Mouse (Mus musculus): ENCODE results near the gene Krt88. TPM values are rescaled to one million over a fixed set of nuclear protein-coding genes. Genes with fewer than 3 reads are reported as not detected.

Krt88 gene
- polyA plus RNA-seq, 1 experiment from 2014 or later, result 0.21 TPM

- H3K27ac ChIP-seq (ENCODE audit: low read length), result no peak within 1 kb of the TSS
- H3K27me3 ChIP-seq (replicated peaks; ENCODE audit: insufficient read depth, low read length), result no peaks in the 10 kb centered on the region
- no peak within 1 kb of the TSS for H3K9ac ChIP-seq (replicated peaks; ENCODE audit: low read depth)
- H3K36me3 ChIP-seq (ENCODE audit: insufficient read depth, low read length), result no peaks in the 10 kb centered on the region
- ATAC-seq (no peak), DNase-seq (ENCODE audit: low spot score) (no peak)
- WGBS, result 74% methylated on average over 13 of the region's 13 CpGs
- no peak within 1 kb of the TSS for H3K4me2 ChIP-seq (replicated peaks; ENCODE audit: low read depth, low read length)
- no peak for TF ChIP-seq CTCF (IDR thresholded peaks at IDR 0.05)
- TF ChIP-seq EP300 (IDR thresholded peaks at IDR 0.05), result no peak
- no peaks in the 10 kb centered on the region for H3K4me1 ChIP-seq (ENCODE audit: insufficient read depth, low read depth, low read length)
- no peak within 1 kb of the TSS for H3K4me3 ChIP-seq (ENCODE audit: low read depth, low read length)
- no peaks in the 10 kb centered on the region for H3K9me3 ChIP-seq (ENCODE audit: low read length)
Measured at GRCm38 (mm10) chr15:101463651-101464050, 16.1 kb downstream of the Krt88 start, which contains the start of gene Krt81. Krt81 (minus strand) TSS chr15:101463751.

GRCm38 (mm10) chr15:101469093-101469492, 21.5 kb downstream of the Krt88 start:
- no peak overlapping the region for H3K9ac ChIP-seq (replicated peaks; ENCODE audit: low read depth)
- no peak overlapping the region for H3K4me2 ChIP-seq (replicated peaks; ENCODE audit: low read depth, low read length)
- H3K4me3 ChIP-seq (ENCODE audit: low read depth, low read length), result no peak overlapping the region
- no peaks in the 10 kb centered on the region for H3K27me3 ChIP-seq (replicated peaks; ENCODE audit: insufficient read depth, low read length)
- WGBS, result 66% methylated on average over 4 of the region's 4 CpGs
- no peak overlapping the region for H3K27ac ChIP-seq (ENCODE audit: low read length)
- ATAC-seq, result no peak
- no peaks in the 10 kb centered on the region for H3K36me3 ChIP-seq (ENCODE audit: insufficient read depth, low read length)
- no peak for DNase-seq (ENCODE audit: low spot score)
- no peaks in the 10 kb centered on the region for H3K9me3 ChIP-seq (ENCODE audit: low read length)
- TF ChIP-seq EP300 (IDR thresholded peaks at IDR 0.05) (no peak), CTCF (IDR thresholded peaks at IDR 0.05) (no peak)
- no peaks in the 10 kb centered on the region for H3K4me1 ChIP-seq (ENCODE audit: insufficient read depth, low read depth, low read length)

GRCm38 (mm10) chr15:101472952-101473528, 25.5 kb downstream of the Krt88 start, which contains the start of gene Krt86:
Krt86 (plus strand) TSS chr15:101473478.
- ATAC-seq, result peak; percentile 47; the same call in 1 of the 2 replicates
- Histone ChIP-seq H3K9ac (replicated peaks; ENCODE audit: low read depth) (no peak within 1 kb of the TSS), H3K4me1 (ENCODE audit: insufficient read depth, low read depth, low read length) (no peaks in the 10 kb centered on the region), H3K27me3 (replicated peaks; ENCODE audit: insufficient read depth, low read length) (no peaks in the 10 kb centered on the region), H3K4me3 (ENCODE audit: low read depth, low read length) (no peak within 1 kb of the TSS), H3K4me2 (replicated peaks; ENCODE audit: low read depth, low read length) (no peak within 1 kb of the TSS), H3K27ac (ENCODE audit: low read length) (no peak within 1 kb of the TSS), H3K9me3 (ENCODE audit: low read length) (no peaks in the 10 kb centered on the region), H3K36me3 (ENCODE audit: insufficient read depth, low read length) (no peaks in the 10 kb centered on the region)
- DNase-seq (ENCODE audit: low spot score), result peak; percentile 75
- no peak for TF ChIP-seq EP300 (IDR thresholded peaks at IDR 0.05)
- WGBS, result 25% methylated on average over 10 of the region's 10 CpGs

DNA sequence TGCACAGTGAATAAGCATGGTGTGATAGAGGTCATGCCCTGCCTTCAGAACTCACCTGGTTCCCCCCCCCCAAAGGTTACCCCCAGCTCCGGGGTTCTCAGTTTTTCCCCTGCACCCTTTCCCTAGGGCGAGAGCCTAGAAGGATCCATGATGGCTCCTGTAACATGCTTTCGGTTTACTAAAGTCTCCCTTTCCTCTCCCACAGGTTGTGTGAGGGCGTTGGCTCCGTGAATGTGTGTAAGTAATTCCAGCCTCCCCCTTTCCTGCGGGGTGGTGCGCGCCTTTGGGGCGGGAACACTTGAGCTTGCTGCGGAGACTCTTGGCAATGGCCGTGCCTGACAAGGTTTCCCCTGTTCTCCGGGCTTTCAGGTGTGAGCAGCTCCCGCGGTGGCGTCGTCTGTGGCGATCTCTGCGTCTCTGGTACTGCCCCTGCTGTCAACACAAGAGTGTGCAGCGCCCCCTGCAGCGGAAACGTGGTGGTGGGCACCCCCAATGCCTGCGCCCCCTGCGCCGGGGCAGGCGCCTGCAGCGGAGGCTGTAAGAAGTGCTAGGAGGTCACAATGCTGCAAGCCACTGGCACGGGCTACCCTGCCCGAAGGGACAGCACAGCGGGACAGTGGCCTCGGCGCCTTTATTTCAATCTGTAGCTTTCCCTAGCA, 31.6 kb downstream of the Krt88 start:
- Histone ChIP-seq H3K9me3 (ENCODE audit: low read length) (no peaks in the 10 kb centered on the region), H3K4me1 (ENCODE audit: insufficient read depth, low read depth, low read length) (no peaks in the 10 kb centered on the region), H3K36me3 (ENCODE audit: insufficient read depth, low read length) (no peaks in the 10 kb centered on the region), H3K4me2 (replicated peaks; ENCODE audit: low read depth, low read length) (peak overlapping the region; percentile 49), H3K9ac (replicated peaks; ENCODE audit: low read depth) (no peak overlapping the region), H3K27ac (ENCODE audit: low read length) (no peak overlapping the region), H3K27me3 (replicated peaks; ENCODE audit: insufficient read depth, low read length) (no peaks in the 10 kb centered on the region), H3K4me3 (ENCODE audit: low read depth, low read length) (peak overlapping the region; percentile 19; the same call in 1 of the 2 replicates)
- peak; percentile 55 for DNase-seq (ENCODE audit: low spot score)
- WGBS, result 6% methylated on average over 31 of the region's 31 CpGs
- TF ChIP-seq EP300 (IDR thresholded peaks at IDR 0.05), result no peak
- peak; percentile 76 for TF ChIP-seq CTCF (IDR thresholded peaks at IDR 0.05)
- ATAC-seq, result peak; percentile 75

- ATAC-seq (no peak), DNase-seq (ENCODE audit: low spot score) (no peak)
- 30% methylated on average over 11 of the region's 11 CpGs for WGBS
- no peaks in the 10 kb centered on the region for H3K4me1 ChIP-seq (ENCODE audit: insufficient read depth, low read depth, low read length)
- H3K4me3 ChIP-seq (ENCODE audit: low read depth, low read length), result peak overlapping the region; percentile 19; the same call in 1 of the 2 replicates
- no peak overlapping the region for H3K27ac ChIP-seq (ENCODE audit: low read length)
- H3K36me3 ChIP-seq (ENCODE audit: insufficient read depth, low read length), result no peaks in the 10 kb centered on the region
- H3K9ac ChIP-seq (replicated peaks; ENCODE audit: low read depth), result no peak overlapping the region
- TF ChIP-seq CTCF (IDR thresholded peaks at IDR 0.05), result no peak
- TF ChIP-seq EP300 (IDR thresholded peaks at IDR 0.05), result no peak
- H3K27me3 ChIP-seq (replicated peaks; ENCODE audit: insufficient read depth, low read length), result no peaks in the 10 kb centered on the region
- H3K9me3 ChIP-seq (ENCODE audit: low read length), result no peaks in the 10 kb centered on the region
- H3K4me2 ChIP-seq (replicated peaks; ENCODE audit: low read depth, low read length), result peak overlapping the region; percentile 49
Measured at GRCm38 (mm10) chr15:101479666-101480060, 32.1 kb downstream of the Krt88 start.

DNA sequence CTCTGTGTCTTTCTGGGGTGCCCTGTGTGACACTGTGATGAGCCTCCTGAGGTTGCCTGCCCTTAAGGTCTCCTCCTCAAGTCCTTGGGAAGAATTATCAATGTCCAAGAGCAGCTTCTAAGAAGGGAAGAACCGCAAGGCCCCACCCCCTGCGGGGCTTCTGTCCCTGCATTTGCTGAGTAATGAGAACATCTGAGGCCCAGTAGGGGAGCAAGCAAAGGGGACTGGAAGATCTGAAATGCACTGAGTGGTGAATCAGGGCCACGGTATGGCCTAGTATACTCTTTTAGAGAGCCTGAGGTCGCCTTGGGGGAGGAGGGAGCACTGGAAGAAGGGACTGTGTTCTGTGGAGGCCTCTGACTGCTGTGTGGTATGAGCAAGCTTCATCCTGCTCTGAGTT, 34.5 kb downstream of the Krt88 start:
- Histone ChIP-seq H3K9ac (replicated peaks; ENCODE audit: low read depth) (no peak overlapping the region), H3K4me2 (replicated peaks; ENCODE audit: low read depth, low read length) (no peak overlapping the region), H3K27me3 (replicated peaks; ENCODE audit: insufficient read depth, low read length) (no peaks in the 10 kb centered on the region), H3K4me1 (ENCODE audit: insufficient read depth, low read depth, low read length) (no peaks in the 10 kb centered on the region), H3K4me3 (ENCODE audit: low read depth, low read length) (no peak overlapping the region), H3K9me3 (ENCODE audit: low read length) (no peaks in the 10 kb centered on the region), H3K36me3 (ENCODE audit: insufficient read depth, low read length) (no peaks in the 10 kb centered on the region), H3K27ac (ENCODE audit: low read length) (no peak overlapping the region)
- 36% methylated on average over 4 of the region's 4 CpGs for WGBS
- DNase-seq (ENCODE audit: low spot score) (no peak), ATAC-seq (no peak)
- no peak for TF ChIP-seq EP300 (IDR thresholded peaks at IDR 0.05)
- TF ChIP-seq CTCF (IDR thresholded peaks at IDR 0.05), result no peak
